Mouse (Mus musculus): ENCODE data around the gene Plcb1.

DNA sequence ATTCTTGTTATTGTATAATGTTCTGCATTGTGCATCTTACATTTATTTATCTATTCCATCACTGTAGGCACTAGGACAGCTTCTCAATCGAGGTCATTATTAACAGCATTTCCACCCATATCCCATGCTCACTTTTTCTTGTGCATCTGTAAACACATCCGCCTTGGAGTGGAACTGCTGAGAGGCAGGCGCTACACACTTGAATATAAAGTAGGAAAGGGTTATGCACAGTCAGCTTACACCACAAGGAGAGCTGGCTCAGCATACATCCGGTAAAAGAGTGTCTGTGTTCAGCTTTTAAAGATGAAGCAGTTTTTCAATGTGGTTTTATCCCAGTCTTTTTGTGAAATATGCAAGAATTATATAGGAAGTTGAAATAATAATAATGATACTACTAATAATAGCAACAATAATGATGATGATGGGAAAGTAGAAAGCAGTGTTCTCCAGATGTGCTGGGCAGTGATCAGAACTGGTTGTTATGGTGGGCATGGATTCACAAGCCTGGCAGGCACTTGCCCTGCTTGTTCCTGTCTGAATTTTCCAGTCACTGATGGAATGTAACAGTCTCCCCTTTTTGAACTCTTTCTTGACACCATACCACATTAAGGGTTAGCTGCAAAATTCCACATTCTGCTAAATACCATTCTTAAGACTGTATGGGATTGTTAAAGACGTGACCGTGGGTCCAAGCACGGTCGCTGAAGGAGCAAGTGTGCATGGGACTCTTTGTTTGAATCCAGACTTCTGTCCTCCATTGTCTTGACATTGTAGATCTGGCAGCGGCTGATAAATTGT is 86.0 kb downstream of the Plcb1 start:
- TF ChIP-seq GATA1 (IDR thresholded peaks at IDR 0.05; ENCODE audit: borderline replicate concordance, low read length) (no peak), FLI1 (IDR thresholded peaks at IDR 0.05; ENCODE audit: low read length) (no peak)

All from megakaryocyte, embryonic 14.5 days (primary cell).